Mouse (Mus musculus) liver, adult 2 months (tissue): ENCODE measurements around the gene Golph3.
A peak's percentile ranks its signal among the peaks of the same experiment; 100 is the strongest.

Experiments used
- CTCF ChIP-seq: fragments of 200-500 bp; IDR thresholded peaks from 2 replicates; pipeline ENCODE4 v1.5.1; 2011; ENCODE audit warnings: low read depth, low read length, control low read depth
- POLR2A ChIP-seq: fragments of 200-500 bp; IDR thresholded peaks from 2 replicates; pipeline ENCODE4 v1.6.1; 2011; ENCODE audit warnings: low read length, control low read depth; ENCODE audit not compliant: insufficient read depth; ENCODE audit errors: extremely low read depth

GRCm38 (mm10) chr15:12380548-12380947 lies 59.3 kb downstream of the Golph3 start:
- TF ChIP-seq CTCF (peak; percentile 53), POLR2A (no peak)
